Mouse (Mus musculus) brown adipose tissue, adult 24 weeks (tissue): ENCODE data around the gene Slc22a20. TPM values are rescaled to one million over a fixed set of nuclear protein-coding genes. Genes with fewer than 3 reads are reported as not detected.

Source experiments
- H3K27ac ChIP-seq: fragments of 200-500 bp; replicated peaks from 2 replicates; pipeline ENCODE4 v1.5.1; 2012; ENCODE audit warnings: low read depth, mild to moderate bottlenecking, low read length
- H3K4me1 ChIP-seq: fragments of 200-500 bp; 2 replicates; pipeline ENCODE4 v1.6.1; 2012; ENCODE audit warnings: low read length, mixed read lengths; ENCODE audit not compliant: control insufficient read depth, insufficient read depth, insufficient read length
- H3K4me3 ChIP-seq: fragments of 200-500 bp; 2 replicates; pipeline ENCODE4 v1.5.1; 2012; ENCODE audit warnings: low read depth, mild to moderate bottlenecking, low read length, moderate library complexity; ENCODE audit not compliant: insufficient read depth
- polyA plus RNA-seq: library from polyadenylated mRNA; stranded (reverse); fragments of >200 nt; gene quantifications from 2 replicates; pipeline ENCODE4 v1.2.4, GENCODE M21; 2012; ENCODE audit not compliant: missing spikeins, insufficient read depth, insufficient read length

Gene Slc22a20
- polyA plus RNA-seq, 1 experiment: not detected

GRCm38 (mm10) chr19:5950218-5950617 is 35.7 kb downstream of the Slc22a20 start:
- Histone ChIP-seq H3K4me3 (peak overlapping the region; percentile 59), H3K27ac (peak overlapping the region; percentile 95), H3K4me1 (peaks cover 50% of the 10 kb centered on the region)

- Histone ChIP-seq H3K27ac (peak overlapping the region; percentile 83), H3K4me1 (peaks cover 49% of the 10 kb centered on the region), H3K4me3 (no peak overlapping the region)
These were observed 40.1 kb downstream of the Slc22a20 start for GRCm38 (mm10) chr19:5945891-5946290.

- Histone ChIP-seq H3K4me3 (no peak overlapping the region), H3K27ac (peak overlapping the region; percentile 83), H3K4me1 (peaks cover 53% of the 10 kb centered on the region)
These were observed 40.9 kb downstream of the Slc22a20 start for GRCm38 (mm10) chr19:5945027-5945426.

GRCm38 (mm10) chr19:5944145-5944544 is 41.8 kb downstream of the Slc22a20 start:
- peaks cover 57% of the 10 kb centered on the region for H3K4me1 ChIP-seq
- no peak overlapping the region for H3K4me3 ChIP-seq
- H3K27ac ChIP-seq: peak overlapping the region; percentile 25; the same call in 1 of the 2 replicates

- Histone ChIP-seq H3K4me3 (no peak overlapping the region), H3K4me1 (peaks cover 57% of the 10 kb centered on the region), H3K27ac (no peak overlapping the region)
These were observed 42.5 kb downstream of the Slc22a20 start for GRCm38 (mm10) chr19:5943404-5943803.

- Histone ChIP-seq H3K27ac (peak overlapping the region; percentile 19; the same call in 1 of the 2 replicates), H3K4me3 (no peak overlapping the region), H3K4me1 (peaks cover 61% of the 10 kb centered on the region)
These were observed 43.4 kb downstream of the Slc22a20 start for GRCm38 (mm10) chr19:5942581-5942980.

GRCm38 (mm10) chr19:5940656-5941055 is 45.3 kb downstream of the Slc22a20 start:
- H3K4me1 ChIP-seq: peaks cover 52% of the 10 kb centered on the region

GRCm38 (mm10) chr19:5940173-5940572 is 45.8 kb downstream of the Slc22a20 start:
- Histone ChIP-seq H3K4me1 (peaks cover 52% of the 10 kb centered on the region), H3K4me3 (no peak overlapping the region), H3K27ac (peak overlapping the region; percentile 97)

More at GRCm38 (mm10) chr19:5940656-5941055, 45.3 kb downstream of the Slc22a20 start:
- Histone ChIP-seq H3K4me3 (no peak overlapping the region; the same call in 1 of the 2 replicates), H3K27ac (peak overlapping the region; percentile 97)

GRCm38 (mm10) chr19:5939715-5940114 is 46.2 kb downstream of the Slc22a20 start:
- Histone ChIP-seq H3K27ac (peak overlapping the region; percentile 70), H3K4me1 (peaks cover 51% of the 10 kb centered on the region), H3K4me3 (no peak overlapping the region)

- Histone ChIP-seq H3K4me1 (peaks cover 42% of the 10 kb centered on the region), H3K27ac (peak overlapping the region; percentile 62; the same call in 1 of the 2 replicates)
These were observed 47.4 kb downstream of the Slc22a20 start for GRCm38 (mm10) chr19:5938516-5938915.

GRCm38 (mm10) chr19:5937836-5938406 is 48.0 kb downstream of the Slc22a20 start:
- H3K4me3 ChIP-seq: no peak overlapping the region
- peak overlapping the region; percentile 62 for H3K27ac ChIP-seq
- H3K4me1 ChIP-seq: peaks cover 42% of the 10 kb centered on the region

More at GRCm38 (mm10) chr19:5938516-5938915, 47.4 kb downstream of the Slc22a20 start:
- H3K4me3 ChIP-seq: no peak overlapping the region

- Histone ChIP-seq H3K4me1 (peaks cover 38% of the 10 kb centered on the region), H3K4me3 (no peak overlapping the region), H3K27ac (peak overlapping the region; percentile 62)
These were observed 48.7 kb downstream of the Slc22a20 start for GRCm38 (mm10) chr19:5937095-5937835.

GRCm38 (mm10) chr19:5935691-5936090 is 50.3 kb downstream of the Slc22a20 start:
- Histone ChIP-seq H3K27ac (peak overlapping the region; percentile 73), H3K4me1 (peaks cover 37% of the 10 kb centered on the region)

GRCm38 (mm10) chr19:5935266-5935665 is 50.7 kb downstream of the Slc22a20 start:
- H3K4me3 ChIP-seq: no peak overlapping the region
- H3K4me1 ChIP-seq: peaks cover 38% of the 10 kb centered on the region
- H3K27ac ChIP-seq: peak overlapping the region; percentile 73

More at GRCm38 (mm10) chr19:5935691-5936090, 50.3 kb downstream of the Slc22a20 start:
- H3K4me3 ChIP-seq: no peak overlapping the region

- no peak overlapping the region for H3K4me3 ChIP-seq
- peak overlapping the region; percentile 97 for H3K27ac ChIP-seq
These were observed 56.0 kb downstream of the Slc22a20 start for GRCm38 (mm10) chr19:5929634-5930596.

More at GRCm38 (mm10) chr19:5929634-5930596, 56.0 kb downstream of the Slc22a20 start:
- peaks cover 30% of the 10 kb centered on the region for H3K4me1 ChIP-seq
